Comparison of ENCODE assay signal across 33 mouse cellular contexts in genomic region chr6:40519408-40519807, GRCm38 (mm10). TPM values are rescaled to one million over a fixed set of nuclear protein-coding genes. Genes with fewer than 3 reads are reported as not detected.
"Had no signal": no experiment of that assay in that cellular context is flagged by ENCODE, and none has a peak within 500 bp of the region (broad histone marks: within the 10 kb centered on the region; RNA-seq: fewer than 3 reads in every experiment).

TSS of gene Prss37 (minus strand) at chr6:40519508.

- H3K27ac ChIP-seq: embryonic facial prominence, embryonic 10.5 days; embryonic facial prominence, embryonic 12.5 days; embryonic facial prominence, embryonic 13.5 days; embryonic facial prominence, embryonic 15.5 days; forebrain, embryonic 10.5 days; forebrain, embryonic 12.5 days; forebrain, embryonic 13.5 days; forebrain, embryonic 15.5 days; gastrocnemius, adult 2 months; heart, adult 2 months had no signal

- DNase-seq: cerebellum, adult 8-10 months; cerebellum, adult 9-10 months; cerebellum, adult 9-11 months; cerebellum, postnatal 10 days; cerebellum, postnatal 14 days; cerebellum, postnatal 25 days; cerebellum, postnatal 36 days; embryo, embryonic 11 days; forebrain, postnatal 0 days; gastrocnemius, adult 2 months; gastrocnemius, postnatal 10 days; gastrocnemius, postnatal 14 days; gastrocnemius, postnatal 25 days; gastrocnemius, postnatal 36 days; heart, adult 11 months; heart, adult 18-20 months; heart, adult 2 months had no signal

- H3K4me1 ChIP-seq: embryonic facial prominence, embryonic 10.5 days; embryonic facial prominence, embryonic 12.5 days; embryonic facial prominence, embryonic 13.5 days; embryonic facial prominence, embryonic 15.5 days; forebrain, embryonic 10.5 days; forebrain, embryonic 12.5 days; forebrain, embryonic 13.5 days; forebrain, embryonic 15.5 days had no signal

- H3K36me3 ChIP-seq: embryonic facial prominence, embryonic 10.5 days; embryonic facial prominence, embryonic 12.5 days; embryonic facial prominence, embryonic 13.5 days; embryonic facial prominence, embryonic 15.5 days; forebrain, embryonic 10.5 days; forebrain, embryonic 12.5 days; forebrain, embryonic 15.5 days had no signal

- H3K27me3 ChIP-seq: embryonic facial prominence, embryonic 12.5 days; embryonic facial prominence, embryonic 13.5 days; embryonic facial prominence, embryonic 15.5 days; forebrain, embryonic 12.5 days; forebrain, embryonic 13.5 days; forebrain, embryonic 15.5 days had no signal

- H3K4me3 ChIP-seq: embryonic facial prominence, embryonic 10.5 days; embryonic facial prominence, embryonic 12.5 days; embryonic facial prominence, embryonic 13.5 days; embryonic facial prominence, embryonic 15.5 days; erythroblast, embryonic 14.5 days; forebrain, embryonic 10.5 days; forebrain, embryonic 12.5 days; forebrain, embryonic 13.5 days; forebrain, embryonic 15.5 days; gastrocnemius, adult 2 months; heart, adult 2 months had no signal

RNA-seq across cellular contexts. Expression of gene Prss37, which starts in this region (rescaled TPM):
- polyA plus RNA-seq: cortical plate, adult 2 months; embryonic facial prominence, embryonic 10.5 days; embryonic facial prominence, embryonic 11.5 days; embryonic facial prominence, embryonic 12.5 days; embryonic facial prominence, embryonic 13.5 days; embryonic facial prominence, embryonic 14.5 days; embryonic facial prominence, embryonic 15.5 days; erythroblast, embryonic 14.5 days; forebrain, embryonic 10.5 days; forebrain, embryonic 11.5 days; forebrain, embryonic 12.5 days; forebrain, embryonic 13.5 days; forebrain, embryonic 14.5 days; forebrain, embryonic 15.5 days; forebrain, embryonic 16.5 days; forebrain, postnatal 0 days; frontal cortex, adult 2 months had no signal
